Mouse (Mus musculus): ENCODE measurements around the gene Dscaml1. TPM values are rescaled to one million over a fixed set of nuclear protein-coding genes. Genes with fewer than 3 reads are reported as not detected.

Gene Dscaml1
- polyA plus RNA-seq, 1 experiment from 2014 or later = 13.8 TPM

Other genes starting within 250 kb of the Dscaml1 start
- not detected in 2 replicates for gene BC049352, start 244.6 kb upstream of the Dscaml1 start, polyA plus RNA-seq (2015; fragmentation: Nextera tagmentation; extraction: Ambion mirVana)
- gene Tmprss4, start 222.5 kb upstream of the Dscaml1 start, polyA plus RNA-seq (2015; fragmentation: Nextera tagmentation; extraction: Ambion mirVana) = 0.14 TPM in 1 of 2 replicates, not detected in the other
- 0.62 and 1.0 TPM in 2 replicates for gene Il10ra, start 157.5 kb upstream of the Dscaml1 start, polyA plus RNA-seq (2015; fragmentation: Nextera tagmentation; extraction: Ambion mirVana)
- gene Tmprss13, start 107.5 kb upstream of the Dscaml1 start, polyA plus RNA-seq (2015; fragmentation: Nextera tagmentation; extraction: Ambion mirVana) = not detected in 2 replicates
- gene Fxyd6, start 56.4 kb upstream of the Dscaml1 start, polyA plus RNA-seq (2015; fragmentation: Nextera tagmentation; extraction: Ambion mirVana) = 577 and 611 TPM in 2 replicates
- gene Fxyd2, start 27.0 kb upstream of the Dscaml1 start, polyA plus RNA-seq (2015; fragmentation: Nextera tagmentation; extraction: Ambion mirVana) = 12.5 and 13.1 TPM in 2 replicates